Mouse (Mus musculus): ENCODE results near the gene Pias3. TPM values are rescaled to one million over a fixed set of nuclear protein-coding genes. Genes with fewer than 3 reads are reported as not detected.

Gene Pias3
- polyA plus RNA-seq (2012; ENCODE audit: low replicate concordance): 12.3 and 23.7 TPM in 2 replicates

GRCm38 (mm10) chr3:96696198-96696765 is at the start of gene Pias3:
Gene Pias3 (plus strand): TSS chr3:96696384.

GRCm38 (mm10) chr3:96669727-96670468 is 26.3 kb upstream of the Pias3 start, which contains the start of gene Ankrd35:
Gene Ankrd35 (plus strand): TSS chr3:96670131.

DNA sequence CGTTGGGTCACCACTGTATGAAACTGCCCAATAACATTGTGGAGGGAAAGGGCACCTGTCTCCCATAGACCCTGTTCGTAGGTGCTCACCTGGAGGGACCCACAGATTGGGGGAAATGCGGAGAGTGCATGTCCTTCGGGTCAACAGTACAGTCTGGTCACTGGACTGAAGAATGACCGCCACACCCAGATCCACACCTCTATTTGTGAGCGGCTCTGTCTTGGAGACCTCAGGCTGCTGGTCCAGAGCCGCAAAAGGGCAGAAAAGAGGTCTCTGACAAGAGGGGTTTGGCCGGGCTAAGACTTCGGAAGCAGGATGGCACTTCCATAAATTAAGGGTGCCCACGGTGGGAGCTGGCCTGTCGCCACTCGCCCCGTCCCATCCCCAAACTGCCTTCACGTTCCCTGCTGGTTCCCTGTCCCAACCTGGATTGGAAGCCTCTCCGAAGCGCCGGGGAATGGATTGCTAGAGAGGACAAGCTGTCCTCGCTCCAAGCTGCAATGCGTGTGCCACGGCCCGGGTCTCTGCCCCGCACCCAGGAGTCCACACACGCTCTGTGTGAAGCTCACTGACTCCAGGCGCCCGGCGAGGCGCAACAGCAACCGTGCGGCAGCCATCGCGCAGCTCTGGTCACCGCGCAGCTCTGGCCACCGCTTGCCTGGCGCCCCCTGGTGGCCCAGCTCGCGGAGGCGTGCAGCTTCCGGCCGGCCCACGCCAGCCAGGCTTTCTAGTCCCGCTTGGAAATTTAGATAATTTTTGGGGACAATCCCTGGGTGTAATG is 11.9 kb downstream of the Pias3 start, which contains the start of gene Nudt17:
Gene Nudt17, minus strand, starts transcription at position 660 of the 781 bp plus-strand sequence.

GRCm38 (mm10) chr3:96727343-96727827 is 31.2 kb downstream of the Pias3 start, which contains the start of the genes Polr3c and Rnf115:
Gene Polr3c (minus strand): TSS chr3:96727628.
Gene Rnf115 (plus strand): TSS chr3:96727664.

Other genes starting within 250 kb of the Pias3 start
- gene BC107364, start 244.1 kb upstream of the Pias3 start, polyA plus RNA-seq (2012; ENCODE audit: low replicate concordance): not detected in 2 replicates
- 0.55 and 0.85 TPM in 2 replicates for gene Hfe2, start 171.2 kb upstream of the Pias3 start, polyA plus RNA-seq (2012; ENCODE audit: low replicate concordance)
- gene Txnip, start 138.4 kb upstream of the Pias3 start, polyA plus RNA-seq (2012; ENCODE audit: low replicate concordance): 2.1 and 8.1 TPM in 2 replicates
- not detected in 2 replicates for gene Gm16253, start 119.4 kb upstream of the Pias3 start, polyA plus RNA-seq (2012; ENCODE audit: low replicate concordance)
- gene Polr3gl, start 102.2 kb upstream of the Pias3 start, polyA plus RNA-seq (2012; ENCODE audit: low replicate concordance): 9.2 and 13.8 TPM in 2 replicates
- gene Ankrd34a, start 99.7 kb upstream of the Pias3 start, polyA plus RNA-seq (2012; ENCODE audit: low replicate concordance): 0.19 and 0.30 TPM in 2 replicates
- gene Lix1l, start 95.2 kb upstream of the Pias3 start, polyA plus RNA-seq (2012; ENCODE audit: low replicate concordance): 0.26 and 0.30 TPM in 2 replicates
- 13.0 and 66.3 TPM in 2 replicates for gene Rbm8a, start 66.5 kb upstream of the Pias3 start, polyA plus RNA-seq (2012; ENCODE audit: low replicate concordance)
- gene Pex11b, start 61.0 kb upstream of the Pias3 start, polyA plus RNA-seq (2012; ENCODE audit: low replicate concordance): 2.5 and 5.2 TPM in 2 replicates
- 0.06 TPM in 1 of 2 replicates, not detected in the other for gene Gm42957, start 60.9 kb upstream of the Pias3 start, polyA plus RNA-seq (2012; ENCODE audit: low replicate concordance)
- 0.03 and 0.09 TPM in 2 replicates for gene Itga10, start 50.8 kb upstream of the Pias3 start, polyA plus RNA-seq (2012; ENCODE audit: low replicate concordance)
- gene Ankrd35, start 26.3 kb upstream of the Pias3 start, polyA plus RNA-seq (2012; ENCODE audit: low replicate concordance): 0.12 and 0.19 TPM in 2 replicates
- 0.36 and 0.42 TPM in 2 replicates for gene Nudt17, start 12.2 kb downstream of the Pias3 start, polyA plus RNA-seq (2012; ENCODE audit: low replicate concordance)
- gene Polr3c, start 31.2 kb downstream of the Pias3 start, polyA plus RNA-seq (2012; ENCODE audit: low replicate concordance): 3.9 and 4.2 TPM in 2 replicates
- gene Rnf115, start 31.3 kb downstream of the Pias3 start, polyA plus RNA-seq (2012; ENCODE audit: low replicate concordance): 18.2 and 18.6 TPM in 2 replicates
- gene Pdzk1, start 132.9 kb downstream of the Pias3 start, polyA plus RNA-seq (2012; ENCODE audit: low replicate concordance): not detected in 2 replicates
- gene Cd160, start 133.0 kb downstream of the Pias3 start, polyA plus RNA-seq (2012; ENCODE audit: low replicate concordance): 2.4 and 2.6 TPM in 2 replicates
- gene Gja5, start 208.3 kb downstream of the Pias3 start, polyA plus RNA-seq (2012; ENCODE audit: low replicate concordance): 0.26 TPM in 1 of 2 replicates, not detected in the other
- 0.93 and 4.1 TPM in 2 replicates for gene Gpr89, start 209.0 kb downstream of the Pias3 start, polyA plus RNA-seq (2012; ENCODE audit: low replicate concordance)
- gene Gja8, start 229.6 kb downstream of the Pias3 start, polyA plus RNA-seq (2012; ENCODE audit: low replicate concordance): not detected in 2 replicates

Data from leukemia stem cell, adult 10-12 weeks (primary cell).